Mouse (Mus musculus): ENCODE measurements around the gene Nsd2.
"Not testable (repeated sequence)": the region's sequence is repeated elsewhere in the genome, so short reads cannot be mapped to it uniquely, and the experiment has no call there.

Nsd2 gene

GRCm38 (mm10) chr5:33932413-33932812 lies 111.9 kb downstream of the Nsd2 start:
- DNase-seq (ENCODE audit: low spot score): no peak

GRCm38 (mm10) chr5:33934081-33934480 lies 113.6 kb downstream of the Nsd2 start:
- DNase-seq (ENCODE audit: low spot score): no peak

GRCm38 (mm10) chr5:33934877-33935276 lies 114.4 kb downstream of the Nsd2 start:
- DNase-seq (ENCODE audit: low spot score): no peak

GRCm38 (mm10) chr5:33935700-33936111 lies 115.2 kb downstream of the Nsd2 start:
- DNase-seq (ENCODE audit: low spot score): no peak

- DNase-seq (ENCODE audit: low spot score): peak; percentile 94
These were observed 115.7 kb downstream of the Nsd2 start, which contains the start of gene Nelfa for GRCm38 (mm10) chr5:33936120-33936707. Gene Nelfa (minus strand): TSS chr5:33936413.

GRCm38 (mm10) chr5:33937230-33937629 lies 116.7 kb downstream of the Nsd2 start:
- DNase-seq (ENCODE audit: low spot score): no peak

GRCm38 (mm10) chr5:33938448-33938847 lies 117.9 kb downstream of the Nsd2 start:
- DNase-seq (ENCODE audit: low spot score): peak; percentile 26

GRCm38 (mm10) chr5:33947035-33947434 lies 126.5 kb downstream of the Nsd2 start:
- DNase-seq (ENCODE audit: low spot score): not testable (repeated sequence)

Measured in spleen, adult 12 weeks (tissue).